Mouse (Mus musculus) brain, embryonic 14.5 days (tissue): ENCODE results near the gene Zfp36l3. TPM values are rescaled to one million over a fixed set of nuclear protein-coding genes. Genes with fewer than 3 reads are reported as not detected.
"Not testable (repeated sequence)": the region's sequence is repeated elsewhere in the genome, so short reads cannot be mapped to it uniquely, and the experiment has no call there.

ENCODE experiments used
- DNase-seq: peaks from one replicate; pipeline ENCODE4 v3.0.0-alpha.2; 2011; ENCODE audit warnings: low read depth
- CTCF ChIP-seq: fragments of 200-500 bp; IDR thresholded peaks from 2 replicates; pipeline ENCODE4 v1.5.1; 2012; ENCODE audit warnings: inconsistent platforms, mild to moderate bottlenecking, moderate library complexity, borderline replicate concordance; ENCODE audit not compliant: insufficient read depth, insufficient read length; ENCODE audit errors: extremely low read depth
- POLR2A ChIP-seq: fragments of 200-500 bp; IDR thresholded peaks from 2 replicates; pipeline ENCODE4 v1.6.1; 2012; ENCODE audit warnings: mild to moderate bottlenecking, inconsistent platforms, borderline replicate concordance; ENCODE audit not compliant: poor library complexity, insufficient read depth, insufficient read length, severe bottlenecking; ENCODE audit errors: extremely low read depth
- polyA plus RNA-seq: library from polyadenylated mRNA; depleted of rRNA; stranded (reverse); fragments of >200 nt; gene quantifications from 2 replicates; pipeline ENCODE4 v1.2.3, GENCODE M21; 2012; rRNA removed

The Zfp36l3 gene
- polyA plus RNA-seq = 0.06 and 0.07 TPM in 2 replicates

DNA sequence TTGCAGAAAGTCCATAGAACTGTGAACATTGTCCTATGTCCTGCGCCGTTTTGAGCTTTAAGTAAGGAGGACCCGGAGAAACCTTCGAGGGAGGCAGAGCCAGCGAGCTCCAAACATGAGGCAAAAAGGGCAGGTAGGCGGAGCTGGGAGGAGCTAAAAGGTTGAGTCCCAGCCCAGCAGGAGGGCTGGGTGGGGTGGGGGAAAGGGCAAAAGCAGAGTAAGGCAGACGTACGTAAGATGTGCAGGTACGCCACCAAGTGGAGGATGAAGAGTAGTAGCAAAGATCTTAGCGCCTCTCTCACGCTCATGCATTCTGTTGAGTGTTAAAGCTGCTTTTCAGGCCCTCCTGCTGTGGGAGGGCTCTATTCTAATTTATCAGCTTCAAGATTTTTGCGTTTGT, at the start of gene Zfp36l3:
Gene Zfp36l3 (minus strand): TSS at position 119 of the 400 bp plus-strand sequence.
- TF ChIP-seq CTCF = no peak
- no peak for TF ChIP-seq POLR2A
- DNase-seq = no peak

DNA sequence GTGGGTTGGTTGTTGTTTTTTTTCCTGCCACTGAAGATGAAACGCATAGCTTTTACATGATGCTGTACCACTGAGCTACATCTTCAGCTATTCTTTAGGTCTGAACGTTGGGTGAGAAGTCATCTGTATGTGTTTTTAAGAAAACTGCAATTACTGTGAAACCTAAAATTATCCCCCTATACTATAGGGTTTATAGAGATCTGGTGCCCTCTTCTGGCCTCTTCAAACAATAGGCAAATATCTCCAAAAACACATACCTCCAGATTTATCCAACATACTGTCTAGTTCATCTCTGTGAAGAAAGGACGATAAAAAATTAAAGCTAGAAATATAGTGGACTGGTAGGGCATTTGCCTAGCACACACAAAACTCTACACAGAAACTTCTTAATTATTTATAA, 22.9 kb upstream of the Zfp36l3 start:
- DNase-seq = peak; percentile 30
- TF ChIP-seq CTCF (no peak), POLR2A (no peak)

DNA sequence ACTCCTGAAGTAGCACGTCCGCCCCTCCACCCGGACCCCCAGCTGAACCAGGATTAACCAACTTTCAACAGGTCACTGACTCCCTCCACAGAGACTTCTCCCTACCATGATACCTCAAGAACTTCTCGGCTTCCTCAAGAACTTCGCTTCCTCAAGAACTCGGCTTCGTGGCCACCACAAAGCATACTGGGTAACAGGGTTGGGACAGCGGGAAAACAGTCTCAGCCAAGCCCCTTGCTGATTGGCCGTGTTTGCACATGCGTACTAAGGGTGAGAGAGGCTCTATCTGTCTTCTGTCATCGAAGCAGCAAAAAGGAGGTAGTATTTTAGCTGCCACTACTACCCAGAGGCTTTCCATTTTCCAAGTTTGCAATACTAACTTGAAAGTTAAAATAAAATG, 21.3 kb upstream of the Zfp36l3 start, which contains the start of gene Xlr:
Gene Xlr (minus strand): TSS at position 188 of the 400 bp plus-strand sequence.
- not testable (repeated sequence) for DNase-seq

DNA sequence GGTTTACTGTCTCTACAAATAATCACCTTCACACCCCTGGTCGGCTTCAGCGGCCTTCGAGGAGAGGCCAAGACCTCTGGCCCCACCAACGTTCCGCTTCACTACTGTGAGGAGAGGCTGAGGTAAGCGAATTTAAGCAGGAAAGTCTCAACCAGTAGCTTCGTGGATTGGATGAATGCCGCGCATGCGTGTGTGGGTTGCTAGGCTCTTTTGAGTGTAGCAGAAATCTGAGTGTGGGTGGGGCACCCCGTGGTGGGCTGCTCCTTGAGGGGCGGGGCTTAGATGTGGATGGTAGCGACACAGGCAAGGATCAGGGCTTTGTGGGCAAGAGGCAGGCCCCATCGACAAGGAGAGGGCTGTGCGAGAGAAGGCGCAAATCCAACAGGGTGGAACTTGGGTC, 18.5 kb downstream of the Zfp36l3 start, which contains the start of gene 1700013H16Rik:
Gene 1700013H16Rik (minus strand): TSS at position 96 of the 400 bp plus-strand sequence.
- no peak for DNase-seq
- TF ChIP-seq CTCF = no peak
- TF ChIP-seq POLR2A = no peak

DNA sequence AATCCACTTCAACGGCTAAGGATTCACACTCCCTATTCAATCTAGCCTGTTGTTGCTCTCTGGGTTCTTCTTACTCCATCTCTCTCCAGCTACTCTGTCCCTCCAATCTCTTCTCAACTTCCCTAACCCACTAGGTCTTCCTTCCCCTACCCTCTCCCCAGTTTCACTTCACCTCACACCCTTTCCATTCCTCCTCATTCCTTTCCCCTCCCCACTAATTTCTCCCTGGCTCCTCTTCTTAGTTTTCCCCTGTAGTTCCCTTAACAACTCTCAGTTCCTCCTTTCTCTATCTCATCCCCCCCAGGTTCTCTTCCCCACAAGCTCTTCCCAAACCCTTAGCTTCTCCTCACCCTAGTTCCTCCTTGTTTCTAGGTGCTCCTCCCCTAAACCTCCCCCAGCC, 23.3 kb downstream of the Zfp36l3 start:
- no peak for DNase-seq
- TF ChIP-seq POLR2A (no peak), CTCF (no peak)

DNA sequence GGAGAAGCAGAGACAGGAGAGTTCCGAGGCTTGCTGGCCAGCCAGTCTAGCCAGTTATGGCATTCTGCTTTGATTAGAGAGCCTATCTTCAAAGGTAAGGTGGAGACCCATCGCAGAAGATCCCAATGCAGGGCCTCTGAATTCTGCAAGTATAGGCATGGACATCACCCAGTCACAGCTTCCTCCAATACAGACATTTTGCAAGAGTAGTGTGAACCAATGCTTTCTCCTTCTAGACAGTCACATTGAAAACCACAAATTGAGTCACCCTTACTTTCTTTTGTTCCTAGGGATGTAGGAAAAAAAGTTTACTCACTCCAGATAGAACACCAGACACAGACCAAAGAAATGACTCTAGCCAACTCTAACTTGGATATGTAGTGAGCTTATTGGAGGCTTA, 47.2 kb downstream of the Zfp36l3 start:
- DNase-seq = no peak
- TF ChIP-seq POLR2A = no peak
- TF ChIP-seq CTCF = no peak

DNA sequence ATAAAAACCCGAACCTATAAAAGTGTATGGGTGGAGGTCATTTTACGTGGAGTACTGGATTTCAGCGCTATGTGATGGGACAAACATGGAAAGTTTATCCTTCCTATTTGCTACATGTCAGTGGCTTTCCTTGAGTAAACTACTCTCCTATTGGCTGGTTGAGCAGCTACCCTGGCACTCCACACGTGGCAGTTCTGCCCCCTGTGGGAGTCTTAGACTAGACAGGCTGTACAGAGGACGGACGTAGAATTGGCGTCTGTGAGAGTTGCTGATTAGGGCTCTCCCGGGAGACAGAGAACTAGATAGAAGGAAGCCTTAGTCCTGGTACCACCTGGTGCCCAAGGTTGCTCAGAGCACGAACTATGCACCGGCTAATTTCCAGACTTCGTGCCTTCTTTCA, 51.6 kb downstream of the Zfp36l3 start, which contains the start of gene 4930502E18Rik:
Gene 4930502E18Rik (plus strand): TSS at position 231 of the 400 bp plus-strand sequence.
- TF ChIP-seq POLR2A = no peak
- TF ChIP-seq CTCF = no peak
- DNase-seq = no peak

Other genes with a start within 250 kb of the Zfp36l3 start
- 146 and 171 TPM in 2 replicates for gene Rtl8c, start 168.4 kb downstream of the Zfp36l3 start, polyA plus RNA-seq
- 0.25 TPM in 1 of 2 replicates, not detected in the other for gene Gm14597, start 167.4 kb downstream of the Zfp36l3 start, polyA plus RNA-seq
- gene Rtl8a, start 132.7 kb downstream of the Zfp36l3 start, polyA plus RNA-seq = 286 and 338 TPM in 2 replicates
- 347 and 365 TPM in 2 replicates for gene Rtl8b, start 106.0 kb downstream of the Zfp36l3 start, polyA plus RNA-seq
- gene 4930502E18Rik, start 51.6 kb downstream of the Zfp36l3 start, polyA plus RNA-seq = 0.08 and 0.09 TPM in 2 replicates
- not detected in 2 replicates for gene 1700013H16Rik, start 18.6 kb downstream of the Zfp36l3 start, polyA plus RNA-seq
- 0.37 and 0.57 TPM in 2 replicates for gene Xlr, start 21.3 kb upstream of the Zfp36l3 start, polyA plus RNA-seq